ENCODE assay signal across 26 mouse cellular contexts in genomic region chr4:126326036-126326435, GRCm38 (mm10). TPM values are rescaled to one million over a fixed set of nuclear protein-coding genes. Genes with fewer than 3 reads are reported as not detected.
DNase-seq lines count a peak whose midpoint lies in the region; ATAC-seq and TF ChIP-seq lines count a peak whose summit lies in the region.
"Had no signal": no experiment of that assay in that cellular context is flagged by ENCODE, and none has a peak within 500 bp of the region (broad histone marks: within the 10 kb centered on the region; RNA-seq: fewer than 3 reads in every experiment).

No protein-coding gene starts in this region.

- H3K27me3 ChIP-seq in hindbrain, postnatal 0 days (ENCODE audit: insufficient read depth, low read length) = no peaks in the 10 kb centered on the region
- peaks cover 6% of the 10 kb centered on the region; the same call in 1 of the 2 replicates for H3K27me3 ChIP-seq in hindbrain, embryonic 16.5 days (replicated peaks; ENCODE audit: control insufficient read depth, insufficient read depth, low read length)
- H3K27me3 ChIP-seq in liver, postnatal 0 days (ENCODE audit: insufficient read depth, low read length) = peaks cover 2% of the 10 kb centered on the region; the same call in 1 of the 2 replicates
- H3K27me3 ChIP-seq in E14TG2a.4 (ENCODE audit: insufficient read depth, low read length) = peaks cover 38% of the 10 kb centered on the region

- ATAC-seq in hindbrain, postnatal 0 days = no peak
- ATAC-seq in hindbrain, embryonic 16.5 days = no peak
- no peak for ATAC-seq in liver, postnatal 0 days
- ATAC-seq: CD4-positive, CD25-positive, alpha-beta regulatory T cell, adult 4 months; forebrain, embryonic 14.5 days had no signal

- peaks cover 6% of the 10 kb centered on the region for H3K4me1 ChIP-seq in hindbrain, postnatal 0 days (ENCODE audit: insufficient read depth, low read length)
- H3K4me1 ChIP-seq in hindbrain, embryonic 16.5 days (ENCODE audit: control insufficient read depth, insufficient read depth, low read depth, low read length) = peaks cover 13% of the 10 kb centered on the region
- no peaks in the 10 kb centered on the region; the same call in 1 of the 2 replicates for H3K4me1 ChIP-seq in liver, postnatal 0 days (ENCODE audit: insufficient read depth)
- H3K4me1 ChIP-seq in E14TG2a.4 (replicated peaks; ENCODE audit: low read depth, low read length) = peaks cover 51% of the 10 kb centered on the region

- no peak overlapping the region for H3K9ac ChIP-seq in hindbrain, postnatal 0 days (replicated peaks; ENCODE audit: low read length)
- H3K9ac ChIP-seq in hindbrain, embryonic 16.5 days (ENCODE audit: low read depth, low read length) = no peak overlapping the region
- H3K9ac ChIP-seq in liver, postnatal 0 days (replicated peaks) = no peak overlapping the region
- H3K9ac ChIP-seq: embryonic facial prominence, embryonic 12.5 days; liver, embryonic 15.5 days; lung, embryonic 15.5 days; midbrain, embryonic 12.5 days had no signal

- no peak overlapping the region for H3K4me3 ChIP-seq in hindbrain, postnatal 0 days (ENCODE audit: low read length)
- no peak overlapping the region for H3K4me3 ChIP-seq in hindbrain, embryonic 16.5 days (ENCODE audit: low read length)
- no peak overlapping the region for H3K4me3 ChIP-seq in liver, postnatal 0 days (ENCODE audit: low read depth, low read length)
- H3K4me3 ChIP-seq in E14TG2a.4 (replicated peaks; ENCODE audit: low read length) = no peak overlapping the region
- H3K4me3 ChIP-seq: liver, embryonic 15.5 days; midbrain, embryonic 12.5 days had no signal

- no peak overlapping the region for H3K4me2 ChIP-seq in hindbrain, postnatal 0 days (ENCODE audit: low read depth, low read length)
- H3K4me2 ChIP-seq in hindbrain, embryonic 16.5 days (ENCODE audit: low read length) = no peak overlapping the region
- no peak overlapping the region for H3K4me2 ChIP-seq in liver, postnatal 0 days (ENCODE audit: low read depth, low read length)

- DNase-seq in hindbrain, postnatal 0 days (ENCODE audit: low spot score) = no peak
- no peak for DNase-seq in liver, postnatal 0 days
- no peak for DNase-seq in liver
- peak; percentile 74 for DNase-seq in R1 (ENCODE audit: low read depth, low spot score)
- no peak for DNase-seq in embryo, embryonic 11 days
- DNase-seq: adrenal gland, postnatal 10 days; cerebellum, adult 11 months; cerebellum, adult 9-10 months; cerebellum, postnatal 36 days; heart, postnatal 14 days; kidney, adult 11 months; layer of hippocampus, postnatal 36 days; left cerebral cortex, postnatal 4 days; right cerebral cortex, adult 18-20 months; spleen, adult 18-20 months; thymus, postnatal 36 days had no signal

- H3K27ac ChIP-seq in hindbrain, postnatal 0 days = no peak overlapping the region
- no peak overlapping the region for H3K27ac ChIP-seq in hindbrain, embryonic 16.5 days (ENCODE audit: low read depth, low read length)
- no peak overlapping the region for H3K27ac ChIP-seq in liver, postnatal 0 days (ENCODE audit: low read depth)
- H3K27ac ChIP-seq: embryonic facial prominence, embryonic 12.5 days; liver, embryonic 15.5 days; lung, embryonic 15.5 days; midbrain, embryonic 12.5 days had no signal

- WGBS in hindbrain, postnatal 0 days = 30% methylated on average over 6 of the region's 6 CpGs
- WGBS in hindbrain, embryonic 16.5 days = 27% methylated on average over 6 of the region's 6 CpGs
- 29% methylated on average over 6 of the region's 6 CpGs for WGBS in liver, postnatal 0 days (ENCODE audit: insufficient replicate concordance)

- no peaks in the 10 kb centered on the region for H3K36me3 ChIP-seq in hindbrain, postnatal 0 days (ENCODE audit: insufficient read depth, low read length)
- no peaks in the 10 kb centered on the region for H3K36me3 ChIP-seq in hindbrain, embryonic 16.5 days (ENCODE audit: control insufficient read depth, insufficient read depth, low read length)
- H3K36me3 ChIP-seq in liver, postnatal 0 days (replicated peaks; ENCODE audit: insufficient read depth, low read length) = no peaks in the 10 kb centered on the region
- H3K36me3 ChIP-seq in E14TG2a.4 (ENCODE audit: insufficient read depth, low read length) = no peaks in the 10 kb centered on the region
- H3K36me3 ChIP-seq: embryonic facial prominence, embryonic 12.5 days; liver, embryonic 15.5 days; lung, embryonic 15.5 days; midbrain, embryonic 12.5 days had no signal

- peak; percentile 28; the same call in 1 of the 2 replicates for TF ChIP-seq CTCF in hindbrain, postnatal 0 days (IDR thresholded peaks at IDR 0.05; ENCODE audit: low read depth)
- 0 out of 2 replicates have a peak, but pooled peaks have one; percentile 5 for TF ChIP-seq CTCF in liver, postnatal 0 days (IDR thresholded peaks at IDR 0.05; ENCODE audit: low read depth)
- peak; percentile 32 for TF ChIP-seq CTCF in E14TG2a.4 (conservative IDR thresholded peaks at IDR 0.05; ENCODE audit: low read length)

- no peaks in the 10 kb centered on the region for H3K9me3 ChIP-seq in hindbrain, postnatal 0 days (ENCODE audit: low read length)
- no peaks in the 10 kb centered on the region for H3K9me3 ChIP-seq in hindbrain, embryonic 16.5 days (ENCODE audit: control insufficient read depth, low read length)
- H3K9me3 ChIP-seq in liver, postnatal 0 days (ENCODE audit: low read length) = no peaks in the 10 kb centered on the region
- H3K9me3 ChIP-seq in E14TG2a.4 (ENCODE audit: low read length) = no peaks in the 10 kb centered on the region
- H3K9me3 ChIP-seq: embryonic facial prominence, embryonic 12.5 days; liver, embryonic 15.5 days; lung, embryonic 15.5 days; megakaryocyte, embryonic 14.5 days; midbrain, embryonic 12.5 days had no signal

- no peak for TF ChIP-seq EP300 in liver, postnatal 0 days (IDR thresholded peaks at IDR 0.05; ENCODE audit: low read depth)

RNA-seq across cellular contexts. Expression of gene Tekt2, which starts 0.5 kb away (rescaled TPM):
- 2.9 and 25.7 TPM in 2 replicates for total RNA-seq in hindbrain, postnatal 0 days (2014; rRNA removed)
- polyA plus RNA-seq in hindbrain, postnatal 0 days (2015; fragmentation: Nextera tagmentation; extraction: Ambion mirVana) = 16.3 and 17.3 TPM in 2 replicates
- polyA plus RNA-seq in hindbrain, embryonic 16.5 days (2015; fragmentation: Nextera tagmentation; extraction: Ambion mirVana) = 11.8 and 13.5 TPM in 2 replicates
- polyA plus RNA-seq in liver, postnatal 0 days (2015; fragmentation: Nextera tagmentation; extraction: Ambion mirVana) = 0.17 and 0.26 TPM in 2 replicates
- total RNA-seq: monocyte, adult 5-6 weeks had no signal
- polyA plus RNA-seq: CD4-positive, CD25-positive, alpha-beta regulatory T cell, adult 4 months had no signal

RNA-seq across cellular contexts. Expression of gene Adprhl2, which starts 4.5 kb away (rescaled TPM):
- total RNA-seq in hindbrain, postnatal 0 days (2014; rRNA removed) = 64.0 and 73.9 TPM in 2 replicates
- polyA plus RNA-seq in hindbrain, postnatal 0 days (2015; fragmentation: Nextera tagmentation; extraction: Ambion mirVana) = 73.2 and 73.9 TPM in 2 replicates
- polyA plus RNA-seq in hindbrain, embryonic 16.5 days (2015; fragmentation: Nextera tagmentation; extraction: Ambion mirVana) = 83.1 and 84.1 TPM in 2 replicates
- 31.9 and 34.3 TPM in 2 replicates for polyA plus RNA-seq in liver, postnatal 0 days (2015; fragmentation: Nextera tagmentation; extraction: Ambion mirVana)

RNA-seq across cellular contexts. Expression of gene Col8a2, which starts 39.4 kb away (rescaled TPM):
- total RNA-seq in hindbrain, postnatal 0 days (2014; rRNA removed) = 11.6 and 17.7 TPM in 2 replicates
- 5.5 and 5.9 TPM in 2 replicates for polyA plus RNA-seq in hindbrain, postnatal 0 days (2015; fragmentation: Nextera tagmentation; extraction: Ambion mirVana)
- polyA plus RNA-seq in hindbrain, embryonic 16.5 days (2015; fragmentation: Nextera tagmentation; extraction: Ambion mirVana) = 5.8 and 6.8 TPM in 2 replicates
- 0.25 and 0.26 TPM in 2 replicates for polyA plus RNA-seq in liver, postnatal 0 days (2015; fragmentation: Nextera tagmentation; extraction: Ambion mirVana)
- polyA plus RNA-seq: CD4-positive, CD25-positive, alpha-beta regulatory T cell, adult 4 months had no signal

Comparison
In these comparisons a context has a peak if more than half of its experiments do, and no peak if none do; other contexts are left out.
1. RNA of gene Tekt2, which starts 0.5 kb away (polyA plus RNA-seq): 16.3 to 17.3 TPM in hindbrain, postnatal 0 days and 11.8 to 13.5 TPM in hindbrain, embryonic 16.5 days; 0.17 to 0.26 TPM in liver, postnatal 0 days; every median in the first group is over 10 times any median in the second.
2. Peak in every context shown above with its lines, with median percentiles within 50 percentile points of each other: CTCF ChIP-seq.